Mouse (Mus musculus): ENCODE data around the gene Pla2g15.

Pla2g15 gene

DNA sequence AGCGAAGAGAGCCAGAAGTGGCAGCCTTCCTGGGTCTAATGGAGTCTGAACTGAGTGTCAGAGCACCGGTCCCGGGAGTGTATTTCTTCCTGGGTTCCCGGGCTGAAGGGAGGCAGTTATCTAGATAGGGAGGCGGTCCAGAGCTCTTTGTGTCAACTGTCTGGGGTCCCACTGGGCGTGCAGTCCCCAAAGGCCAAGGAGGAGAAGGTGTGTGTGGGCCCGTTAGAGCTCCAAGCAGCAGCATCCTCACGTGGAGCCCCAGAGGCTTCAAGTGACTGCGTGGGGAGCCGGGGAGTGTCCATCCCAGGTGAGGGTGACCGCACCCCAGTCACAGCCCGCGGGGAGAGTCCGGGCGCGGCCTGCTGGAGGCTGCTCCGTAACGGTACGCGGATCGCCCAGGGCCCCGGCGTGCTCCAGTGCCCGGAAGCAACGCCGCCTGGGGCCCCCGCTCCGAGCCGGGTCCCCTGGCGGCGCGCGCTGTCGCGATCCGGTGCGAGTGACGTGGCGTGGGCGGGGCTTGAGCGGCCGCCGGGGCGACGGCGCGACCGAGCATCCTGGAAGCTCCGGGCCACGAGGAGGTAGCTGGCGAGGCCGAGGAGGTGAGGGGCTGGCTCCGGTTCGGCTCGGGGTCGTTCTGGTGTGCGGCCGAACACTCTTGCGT is 18.3 kb downstream of the Pla2g15 start, which contains the start of gene Slc7a6:
Gene Slc7a6, plus strand, starts transcription at position 502 of the 661 bp plus-strand sequence.
- peak; percentile 91 for DNase-seq (ENCODE audit: low read depth, low spot score)

GRCm38 (mm10) chr8:106169017-106169933 is 19.1 kb downstream of the Pla2g15 start:
- DNase-seq (ENCODE audit: low read depth, low spot score) = peak; percentile 53

DNA sequence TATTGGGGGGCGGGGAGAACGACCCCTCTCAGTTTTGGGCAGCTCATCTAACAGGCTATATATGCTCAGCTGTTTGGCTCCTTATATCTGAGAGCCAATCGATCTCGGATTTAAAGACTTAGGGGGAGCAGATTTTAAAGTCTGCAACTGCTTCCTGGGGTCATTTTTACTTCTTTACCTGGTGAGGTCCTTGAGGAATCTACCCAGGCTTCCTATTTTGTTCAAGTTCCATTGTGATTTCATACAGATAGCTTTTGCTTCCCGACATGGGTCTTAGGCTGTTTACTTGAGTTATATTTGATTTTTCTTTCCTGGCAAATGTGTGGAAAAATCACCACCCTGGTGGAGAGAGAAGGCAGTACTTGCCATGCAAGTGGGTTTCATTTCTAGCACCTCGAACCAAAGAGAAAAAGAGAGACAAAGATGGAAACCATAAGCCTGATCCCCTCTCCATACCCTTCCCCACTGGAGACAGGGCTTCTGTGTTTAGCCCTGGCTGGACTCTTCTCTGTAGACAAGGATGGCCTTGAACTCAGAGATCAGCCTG is 19.8 kb downstream of the Pla2g15 start:
- no peak for DNase-seq (ENCODE audit: low read depth, low spot score)

- DNase-seq (ENCODE audit: low read depth, low spot score) = no peak
These were observed 23.4 kb downstream of the Pla2g15 start for GRCm38 (mm10) chr8:106173566-106173965.

DNA sequence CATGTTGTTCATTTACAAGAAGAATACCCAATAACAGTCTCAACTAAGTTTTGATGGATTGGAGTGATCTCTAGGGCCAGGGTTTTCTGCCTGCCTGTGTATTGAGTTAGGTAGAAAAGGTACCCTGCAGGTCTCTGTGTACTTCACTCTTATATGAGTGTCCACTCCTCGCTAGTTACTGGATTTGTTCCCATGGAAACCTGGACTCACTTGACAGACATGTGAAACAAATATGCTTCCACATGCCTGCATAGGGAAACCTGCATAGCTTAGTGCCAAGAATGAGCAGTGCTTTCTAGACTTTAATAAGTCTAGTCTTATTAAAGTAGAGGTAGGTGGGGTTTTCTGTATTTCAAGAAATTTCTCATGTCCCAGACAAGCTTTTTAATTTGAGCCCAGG is 26.7 kb downstream of the Pla2g15 start:
- no peak for DNase-seq (ENCODE audit: low read depth, low spot score)

GRCm38 (mm10) chr8:106177594-106177993 is 27.4 kb downstream of the Pla2g15 start:
- no peak for DNase-seq (ENCODE audit: low read depth, low spot score)

GRCm38 (mm10) chr8:106178428-106178827 is 28.2 kb downstream of the Pla2g15 start:
- DNase-seq (ENCODE audit: low read depth, low spot score) = no peak

DNA sequence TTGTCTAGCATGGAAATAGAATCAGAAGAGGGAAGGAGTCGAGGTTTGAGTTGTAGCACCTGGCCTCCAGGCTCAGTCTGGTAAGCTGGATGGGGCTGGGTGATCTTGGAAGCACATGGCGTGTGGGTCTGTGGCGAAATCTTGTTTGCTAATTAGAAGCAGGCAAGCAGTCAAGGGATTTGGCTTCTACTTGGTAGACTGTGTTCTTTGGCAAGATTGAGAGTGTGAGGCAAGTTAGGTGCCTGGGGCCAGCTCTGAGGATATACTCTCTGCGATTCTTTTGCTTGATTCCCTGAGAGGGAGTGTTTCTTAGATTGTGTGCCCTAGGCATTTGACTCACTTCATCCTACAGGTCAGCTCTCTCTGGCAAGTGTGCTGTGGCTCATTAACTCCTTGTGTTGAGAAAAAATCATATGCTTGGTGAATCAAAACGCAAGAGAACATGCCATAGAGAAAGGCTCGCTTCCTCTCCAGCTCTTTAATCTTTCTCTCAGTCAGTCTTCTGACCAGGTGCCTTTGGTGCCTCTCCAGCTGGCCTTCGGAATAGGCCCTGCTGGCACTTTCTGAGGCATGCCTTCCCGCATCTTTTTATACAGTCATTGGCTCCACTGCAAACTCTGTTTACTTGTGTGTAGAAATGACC is 35.5 kb downstream of the Pla2g15 start:
- DNase-seq (ENCODE audit: low read depth, low spot score) = peak; percentile 74

- no peak for DNase-seq (ENCODE audit: low read depth, low spot score)
These were observed 36.2 kb downstream of the Pla2g15 start for GRCm38 (mm10) chr8:106186394-106186793.

DNA sequence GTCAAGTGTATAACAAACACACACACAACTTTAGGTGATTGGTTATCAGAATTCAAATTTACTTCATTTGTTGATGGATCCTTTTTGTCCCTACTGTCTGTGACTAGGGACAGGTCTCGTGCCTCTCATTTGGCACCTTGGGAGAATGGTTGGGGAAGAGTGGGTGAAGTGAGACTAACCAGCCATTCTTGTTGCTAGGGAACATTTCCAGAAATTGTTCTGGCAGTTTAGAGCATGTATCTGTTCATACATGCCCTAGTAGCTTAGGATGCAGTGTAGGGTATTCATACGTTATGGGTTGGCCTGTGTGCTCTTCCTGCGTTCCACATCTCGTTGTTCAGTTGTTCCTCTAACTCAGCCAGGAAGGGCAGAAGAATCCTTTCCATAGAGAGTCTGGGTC is 39.0 kb downstream of the Pla2g15 start:
- peak; percentile 33 for DNase-seq (ENCODE audit: low read depth, low spot score)

- DNase-seq (ENCODE audit: low read depth, low spot score) = no peak
These were observed 41.4 kb downstream of the Pla2g15 start for GRCm38 (mm10) chr8:106191639-106192038.

GRCm38 (mm10) chr8:106193162-106193561 is 43.0 kb downstream of the Pla2g15 start:
- DNase-seq (ENCODE audit: low read depth, low spot score) = no peak

DNA sequence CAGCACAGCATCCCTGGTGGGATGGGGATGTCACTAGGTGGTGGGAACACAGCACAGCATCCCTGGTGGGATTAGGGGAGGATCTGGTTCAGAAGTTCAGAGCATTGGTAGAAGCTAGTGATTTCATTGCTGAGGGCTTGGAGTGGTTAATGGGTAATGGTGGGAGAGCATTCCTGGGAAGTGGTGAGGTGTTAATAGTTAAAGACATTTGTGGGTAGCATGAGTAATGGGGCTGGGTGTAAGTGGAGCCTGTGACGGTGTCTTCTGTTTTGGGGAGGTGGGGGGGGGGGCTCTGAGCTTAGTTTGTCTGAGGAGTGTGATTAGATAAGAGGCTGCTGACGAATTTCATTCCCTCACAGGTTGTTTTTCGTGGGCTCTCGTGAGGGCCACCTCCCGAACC is 43.9 kb downstream of the Pla2g15 start:
- no peak for DNase-seq (ENCODE audit: low read depth, low spot score)

DNA sequence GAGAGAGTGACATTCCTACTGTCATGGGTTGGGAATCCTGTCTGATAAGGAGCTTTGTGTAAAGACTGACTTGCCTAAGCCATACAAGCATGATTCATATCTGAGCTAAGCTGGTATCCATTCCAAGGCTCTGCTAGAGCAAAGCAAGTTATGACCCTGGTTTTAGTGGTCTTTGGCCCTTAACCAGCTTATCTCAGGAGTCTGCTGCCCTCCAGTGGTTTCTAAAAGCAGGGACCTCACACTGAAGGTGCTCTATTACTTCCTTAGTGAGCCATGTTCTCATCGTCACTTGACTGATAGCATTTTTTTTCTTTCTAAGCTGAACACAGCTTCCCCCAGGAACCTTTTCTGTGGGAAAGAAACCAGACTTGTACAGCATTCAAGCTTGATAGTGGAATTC is 48.5 kb downstream of the Pla2g15 start:
- peak; percentile 57 for DNase-seq (ENCODE audit: low read depth, low spot score)

DNA sequence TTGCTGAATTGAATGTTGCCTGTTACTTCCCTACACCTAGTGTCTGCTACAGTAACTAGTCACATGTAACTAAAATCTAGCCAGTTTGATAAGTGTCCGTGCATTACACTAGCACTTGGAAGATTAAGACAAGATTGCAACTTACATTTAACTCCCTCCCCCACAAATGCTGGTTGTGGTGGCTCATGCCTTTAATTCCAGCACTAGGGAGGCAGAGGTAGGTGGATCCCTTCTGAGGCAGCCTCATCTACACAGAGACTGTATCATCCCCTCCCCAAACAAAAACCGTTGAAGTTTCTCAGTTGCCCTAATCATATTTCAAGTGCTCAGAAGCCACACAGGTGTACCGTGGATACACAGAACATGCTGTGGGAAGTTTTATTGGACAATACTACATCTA is 49.4 kb downstream of the Pla2g15 start:
- DNase-seq (ENCODE audit: low read depth, low spot score) = peak; percentile 32

DNA sequence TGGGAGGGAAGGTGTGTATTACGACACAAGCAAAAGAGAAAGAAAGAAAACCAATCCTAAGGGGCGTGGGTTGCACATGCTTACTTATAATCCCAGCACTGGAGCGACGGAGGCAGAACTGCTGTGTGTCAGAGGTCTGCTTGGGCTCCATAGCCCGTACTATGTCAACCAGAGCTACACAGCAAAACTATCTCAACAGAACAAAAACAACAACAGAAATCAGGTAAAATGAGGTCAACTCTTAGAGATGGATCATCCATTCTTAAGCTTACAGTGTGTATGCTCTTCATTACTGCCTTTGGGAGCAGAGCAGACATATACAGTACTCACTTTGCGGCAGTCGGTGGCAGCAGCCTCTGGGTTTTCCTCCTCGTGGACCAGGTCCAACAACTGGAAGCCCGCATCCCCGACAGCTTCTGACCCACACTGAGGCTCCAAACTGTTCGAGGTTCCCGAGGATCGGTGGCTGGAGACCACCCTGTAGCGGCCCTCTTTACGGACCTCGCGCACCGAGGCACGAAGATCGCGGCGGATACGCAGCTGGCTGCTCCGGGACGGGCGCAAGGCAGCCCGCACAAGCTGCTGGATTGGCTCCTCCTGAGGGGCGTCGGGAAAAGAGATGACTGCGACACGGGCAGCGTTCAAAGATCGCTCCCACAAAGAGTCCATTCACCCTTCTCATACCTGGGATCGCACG is 60.0 kb downstream of the Pla2g15 start:
- peak; percentile 56 for DNase-seq (ENCODE audit: low read depth, low spot score)

GRCm38 (mm10) chr8:106210821-106211345 is 60.7 kb downstream of the Pla2g15 start, which contains the start of the genes Slc7a6os and Prmt7:
Gene Slc7a6os (minus strand): TSS chr8:106210935.
Gene Prmt7 (plus strand): TSS chr8:106210936.
- DNase-seq (ENCODE audit: low read depth, low spot score) = peak; percentile 98

DNA sequence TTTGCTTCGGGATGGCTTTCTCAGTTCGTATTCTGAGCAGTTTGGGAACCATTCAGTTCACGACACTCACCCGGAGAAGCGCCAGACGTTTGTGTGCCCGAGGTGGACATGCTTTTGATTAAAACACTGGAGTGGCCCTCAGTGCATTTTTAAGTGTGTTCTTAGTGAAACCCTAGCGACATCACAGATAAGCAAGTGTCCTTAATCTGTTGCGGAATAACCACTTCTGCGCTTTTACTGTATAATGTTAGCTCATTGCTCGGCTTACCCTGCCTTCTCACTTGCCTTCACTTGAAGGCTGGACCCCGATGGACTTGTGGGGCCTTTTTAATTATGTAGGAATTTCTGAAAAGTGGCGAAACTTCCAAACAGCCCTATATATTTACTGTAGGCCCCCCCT is 61.2 kb downstream of the Pla2g15 start:
- no peak for DNase-seq (ENCODE audit: low read depth, low spot score)

- DNase-seq (ENCODE audit: low read depth, low spot score) = no peak
These were observed 63.8 kb downstream of the Pla2g15 start for GRCm38 (mm10) chr8:106213959-106214358.

All from brain, adult 2 months (tissue).